Mouse (Mus musculus) liver, embryonic 11.5 days (tissue): ENCODE results near the gene Metrnl. TPM values are rescaled to one million over a fixed set of nuclear protein-coding genes. Genes with fewer than 3 reads are reported as not detected.

ENCODE experiments used
- ATAC-seq: fragments of 200-750 bp; cut with Nextera tagmentation; replicated peaks from 2 replicates; pipeline ENCODE4 v1.8.0; 2017; ENCODE audit warnings: moderate number of reproducible peaks, mild to moderate bottlenecking, moderate TSS enrichment, moderate library complexity; ENCODE audit not compliant: low FRiP score
- DNase-seq: peaks from one replicate; pipeline ENCODE4 v3.0.0-alpha.2; 2017; ENCODE audit warnings: low spot score
- H3K27ac ChIP-seq: fragments of 300-500 bp; sonication (generic); 2 replicates; pipeline ENCODE4 v1.5.1; 2014; ENCODE audit warnings: mild to moderate bottlenecking, low read depth, low read length, control low read depth
- H3K27me3 ChIP-seq: fragments of 300-500 bp; sonication (generic); replicated peaks from 2 replicates; pipeline ENCODE4 v1.6.1; 2014; ENCODE audit warnings: low read length, mixed read lengths; ENCODE audit not compliant: control insufficient read depth, insufficient read depth
- H3K36me3 ChIP-seq: fragments of 300-500 bp; sonication (generic); 2 replicates; pipeline ENCODE4 v1.6.1; 2014; ENCODE audit warnings: mild to moderate bottlenecking, low read length, moderate library complexity, mixed read lengths; ENCODE audit not compliant: control insufficient read depth, insufficient read depth
- H3K4me1 ChIP-seq: fragments of 300-500 bp; sonication (generic); replicated peaks from 2 replicates; pipeline ENCODE4 v1.6.1; 2014; ENCODE audit warnings: low read length, mixed read lengths; ENCODE audit not compliant: control insufficient read depth, insufficient read depth
- H3K4me2 ChIP-seq: fragments of 300-500 bp; sonication (generic); 2 replicates; pipeline ENCODE4 v1.6.1; 2014; ENCODE audit warnings: mild to moderate bottlenecking, control low read depth, moderate library complexity
- H3K4me3 ChIP-seq: fragments of 300-500 bp; sonication (generic); 2 replicates; pipeline ENCODE4 v1.5.1; 2014; ENCODE audit warnings: low read depth, low read length, control low read depth
- H3K9ac ChIP-seq: fragments of 300-500 bp; sonication (generic); 2 replicates; pipeline ENCODE4 v1.6.1; 2014; ENCODE audit warnings: low read depth, low read length, control low read depth
- H3K9me3 ChIP-seq: fragments of 300-500 bp; sonication (generic); 2 replicates; pipeline ENCODE4 v1.6.1; 2016; ENCODE audit warnings: low read length, inconsistent platforms, mixed read lengths; ENCODE audit not compliant: control insufficient read depth
- WGBS: fragments of 180-500 bp; shearing (Covaris S2); extraction: QIAGEN DNeasy Blood & Tissue Kit; methylation state at CpG from one replicate; pipeline ENCODE4 v1.1.7; 2014; 5-methylcytosine and 5-hydroxymethylcytosine counted together
- polyA plus RNA-seq: library from polyadenylated mRNA; unstranded; fragments of >200 nt; fragmentation: Nextera tagmentation; extraction: Ambion mirVana; gene quantifications from 2 replicates; pipeline ENCODE4 v1.2.1, GENCODE M21; 2014

Gene Metrnl
- polyA plus RNA-seq, result 4.5 and 4.7 TPM in 2 replicates

DNA sequence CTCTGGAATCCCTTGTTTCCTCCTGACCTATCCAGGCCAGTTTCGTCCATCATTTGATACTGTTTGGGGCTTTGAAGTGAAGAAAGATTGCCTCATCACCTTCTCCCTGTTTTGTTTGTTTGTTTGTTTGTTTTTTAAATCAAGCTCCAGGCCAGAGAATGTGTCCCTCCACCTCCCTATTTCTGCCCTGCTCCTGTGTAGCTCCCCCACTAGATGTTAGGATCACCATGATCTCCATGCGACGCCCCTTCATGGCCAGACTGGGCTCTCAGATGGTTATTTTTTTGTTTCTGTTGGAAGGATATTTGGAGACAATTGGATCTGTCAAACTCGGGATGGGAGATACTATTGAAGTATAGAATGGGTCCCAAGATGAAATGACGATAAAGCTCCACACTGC, at the start of gene Metrnl:
Metrnl (plus strand) TSS at position 301 of the 400 bp plus-strand sequence.
- Histone ChIP-seq H3K4me2 (peak within 1 kb of the TSS; percentile 97), H3K9me3 (no peaks in the 10 kb centered on the region)
- 87% methylated on average over 5 of the region's 5 CpGs for WGBS

GRCm38 (mm10) chr11:121651556-121651955, 49.8 kb upstream of the Metrnl start:
- H3K4me2 ChIP-seq, result no peak overlapping the region
- no peaks in the 10 kb centered on the region for H3K36me3 ChIP-seq
- 90% methylated on average over 9 of the region's 9 CpGs for WGBS
- ATAC-seq, result no peak
- H3K27me3 ChIP-seq, result no peaks in the 10 kb centered on the region
- no peak overlapping the region for H3K27ac ChIP-seq
- peaks cover 4% of the 10 kb centered on the region for H3K4me1 ChIP-seq
- H3K4me3 ChIP-seq, result no peak overlapping the region
- H3K9ac ChIP-seq, result no peak overlapping the region
- no peak for DNase-seq
- no peaks in the 10 kb centered on the region for H3K9me3 ChIP-seq

More for the DNA sequence above, at the start of gene Metrnl:
- no peak for ATAC-seq
- peak within 1 kb of the TSS; percentile 63; the same call in 1 of the 2 replicates for H3K9ac ChIP-seq
- peak within 1 kb of the TSS; percentile 67 for H3K4me3 ChIP-seq
- H3K27me3 ChIP-seq, result peaks cover 43% of the 10 kb centered on the region
- no peak for DNase-seq
- H3K27ac ChIP-seq, result no peak within 1 kb of the TSS
- no peaks in the 10 kb centered on the region for H3K36me3 ChIP-seq
- peaks cover 9% of the 10 kb centered on the region; the same call in 1 of the 2 replicates for H3K4me1 ChIP-seq

GRCm38 (mm10) chr11:121651983-121652382, 49.4 kb upstream of the Metrnl start:
- Histone ChIP-seq H3K9ac (no peak overlapping the region), H3K36me3 (no peaks in the 10 kb centered on the region), H3K9me3 (no peaks in the 10 kb centered on the region), H3K27me3 (no peaks in the 10 kb centered on the region), H3K4me3 (no peak overlapping the region), H3K27ac (no peak overlapping the region), H3K4me1 (peaks cover 4% of the 10 kb centered on the region), H3K4me2 (no peak overlapping the region)
- no peak for ATAC-seq
- DNase-seq, result no peak
- WGBS, result 89% methylated on average over 5 of the region's 5 CpGs

GRCm38 (mm10) chr11:121652547-121653305, 48.6 kb upstream of the Metrnl start:
- Histone ChIP-seq H3K27ac (no peak overlapping the region), H3K4me3 (no peak overlapping the region), H3K4me1 (peaks cover 4% of the 10 kb centered on the region), H3K36me3 (no peaks in the 10 kb centered on the region), H3K4me2 (no peak overlapping the region), H3K27me3 (no peaks in the 10 kb centered on the region), H3K9ac (no peak overlapping the region), H3K9me3 (no peaks in the 10 kb centered on the region)
- DNase-seq (no peak), ATAC-seq (no peak)
- WGBS, result 64% methylated on average over 10 of the region's 10 CpGs

- no peak overlapping the region for H3K4me2 ChIP-seq
- H3K27ac ChIP-seq, result no peak overlapping the region
- no peak overlapping the region for H3K4me3 ChIP-seq
- H3K4me1 ChIP-seq, result peaks cover 4% of the 10 kb centered on the region
- ATAC-seq (no peak), DNase-seq (no peak)
- no peak overlapping the region for H3K9ac ChIP-seq
- 88% methylated on average over 4 of the region's 4 CpGs for WGBS
- H3K27me3 ChIP-seq, result no peaks in the 10 kb centered on the region
- H3K36me3 ChIP-seq, result no peaks in the 10 kb centered on the region
- no peaks in the 10 kb centered on the region for H3K9me3 ChIP-seq
Measured at GRCm38 (mm10) chr11:121653631-121654030, 47.7 kb upstream of the Metrnl start.

- Histone ChIP-seq H3K9ac (no peak overlapping the region), H3K4me3 (no peak overlapping the region), H3K27me3 (no peaks in the 10 kb centered on the region), H3K27ac (no peak overlapping the region), H3K4me1 (peaks cover 4% of the 10 kb centered on the region), H3K4me2 (no peak overlapping the region), H3K9me3 (no peaks in the 10 kb centered on the region), H3K36me3 (no peaks in the 10 kb centered on the region)
- DNase-seq (no peak), ATAC-seq (no peak)
- WGBS, result 86% methylated on average over 9 of the region's 9 CpGs
Measured at GRCm38 (mm10) chr11:121654406-121654945, 46.9 kb upstream of the Metrnl start.

GRCm38 (mm10) chr11:121655166-121655806, 46.1 kb upstream of the Metrnl start:
- Histone ChIP-seq H3K4me1 (peaks cover 4% of the 10 kb centered on the region), H3K36me3 (no peaks in the 10 kb centered on the region), H3K4me2 (no peak overlapping the region), H3K27ac (no peak overlapping the region), H3K9me3 (no peaks in the 10 kb centered on the region), H3K9ac (no peak overlapping the region), H3K4me3 (no peak overlapping the region), H3K27me3 (no peaks in the 10 kb centered on the region)
- no peak for DNase-seq
- WGBS, result 56% methylated on average over 6 of the region's 6 CpGs
- ATAC-seq, result no peak

DNA sequence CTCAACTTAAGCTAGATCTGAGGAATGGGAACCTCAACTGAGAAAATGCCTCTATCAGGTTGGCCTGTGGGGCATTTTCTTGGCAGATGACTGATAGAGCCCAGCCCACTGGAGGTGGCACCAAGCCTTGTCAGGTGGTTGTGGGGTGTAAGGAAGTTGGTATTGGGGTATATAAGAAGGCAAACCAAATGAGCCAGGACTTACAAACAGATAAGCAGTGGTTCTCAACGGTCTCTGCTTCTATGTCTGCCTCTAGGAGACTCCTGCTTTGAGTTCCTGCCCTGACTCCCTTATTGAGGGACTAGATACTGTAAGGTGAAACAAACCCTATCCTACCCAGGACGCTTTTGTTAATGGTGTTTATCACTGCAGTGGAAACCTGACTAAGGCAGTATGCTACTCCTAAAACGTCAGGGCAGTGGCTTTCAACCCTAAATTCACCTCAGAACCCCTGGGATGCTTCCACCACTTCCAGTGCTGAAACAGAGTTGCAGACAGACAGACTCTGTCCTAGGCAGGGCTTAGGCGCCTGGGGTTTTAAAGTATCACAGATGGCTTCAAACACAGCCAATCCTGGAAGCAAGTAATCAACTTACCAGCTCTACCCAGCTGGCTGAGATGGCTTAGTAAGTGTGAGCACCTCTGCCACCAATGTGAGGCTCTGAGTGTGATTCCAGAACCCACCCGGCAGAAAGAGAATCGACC, 45.4 kb upstream of the Metrnl start:
- peaks cover 4% of the 10 kb centered on the region for H3K4me1 ChIP-seq
- no peak overlapping the region; the same call in 1 of the 2 replicates for H3K27ac ChIP-seq
- no peaks in the 10 kb centered on the region for H3K36me3 ChIP-seq
- DNase-seq, result no peak
- H3K9ac ChIP-seq, result no peak overlapping the region
- H3K27me3 ChIP-seq, result no peaks in the 10 kb centered on the region
- no peak for ATAC-seq
- H3K4me3 ChIP-seq, result no peak overlapping the region
- no peaks in the 10 kb centered on the region for H3K9me3 ChIP-seq
- WGBS, result 78% methylated on average over 6 of the region's 6 CpGs
- H3K4me2 ChIP-seq, result no peak overlapping the region
